Mouse (Mus musculus) kidney, postnatal 10 days (tissue): ENCODE results near the gene Fnd3c2.
"Not testable (repeated sequence)": the region's sequence is repeated elsewhere in the genome, so short reads cannot be mapped to it uniquely, and the experiment has no call there.

Source experiments
- DNase-seq: peaks from one replicate; pipeline ENCODE4 v3.0.0; 2021; ENCODE audit warnings: mixed read lengths

The Fnd3c2 gene

GRCm38 (mm10) chrX:106255276-106255675 is at the start of gene Fnd3c2:
Gene Fnd3c2 (minus strand): TSS chrX:106255376.
- no peak for DNase-seq

GRCm38 (mm10) chrX:106284441-106284840 is 29.3 kb upstream of the Fnd3c2 start:
- DNase-seq: no peak

GRCm38 (mm10) chrX:106221058-106221457 is 34.1 kb downstream of the Fnd3c2 start, which contains the start of gene Taf9b:
Gene Taf9b (minus strand): TSS chrX:106221158.
- no peak for DNase-seq

- DNase-seq: peak; percentile 81
These were observed 35.8 kb downstream of the Fnd3c2 start for GRCm38 (mm10) chrX:106219171-106220032.

- no peak for DNase-seq
These were observed 46.1 kb downstream of the Fnd3c2 start for GRCm38 (mm10) chrX:106209100-106209499.

- no peak for DNase-seq
These were observed 56.3 kb downstream of the Fnd3c2 start for GRCm38 (mm10) chrX:106198904-106199303.

GRCm38 (mm10) chrX:106197308-106197707 is 57.9 kb downstream of the Fnd3c2 start:
- no peak for DNase-seq

GRCm38 (mm10) chrX:106194361-106194760 is 60.8 kb downstream of the Fnd3c2 start:
- DNase-seq: not testable (repeated sequence)

GRCm38 (mm10) chrX:106190091-106190490 is 65.1 kb downstream of the Fnd3c2 start:
- no peak for DNase-seq

- no peak for DNase-seq
These were observed 65.8 kb downstream of the Fnd3c2 start for GRCm38 (mm10) chrX:106189356-106189755.

- peak; percentile 36 for DNase-seq
These were observed 67.4 kb downstream of the Fnd3c2 start for GRCm38 (mm10) chrX:106187737-106188136.

GRCm38 (mm10) chrX:106186713-106187649 is 68.2 kb downstream of the Fnd3c2 start, which contains the start of gene Pgk1:
Gene Pgk1 (plus strand): TSS chrX:106187100.
- peak; percentile 95 for DNase-seq

GRCm38 (mm10) chrX:106185706-106186105 is 69.5 kb downstream of the Fnd3c2 start:
- no peak for DNase-seq
